Mouse (Mus musculus): Measurements from ENCODE around the gene Gm11541. TPM values are rescaled to one million over a fixed set of nuclear protein-coding genes. Genes with fewer than 3 reads are reported as not detected.
A peak's percentile ranks its signal among the peaks of the same experiment; 100 is the strongest.
"Not testable (repeated sequence)": the region's sequence is repeated elsewhere in the genome, so short reads cannot be mapped to it uniquely, and the experiment has no call there.

Gm11541 gene
- polyA plus RNA-seq, 1 experiment from 2014 or later = 0.69 TPM

GRCm38 (mm10) chr11:94652973-94653372, 51.3 kb downstream of the Gm11541 start:
- H3K4me3 ChIP-seq (ENCODE audit: low read depth, low read length) = no peak overlapping the region
- H3K27me3 ChIP-seq (replicated peaks; ENCODE audit: insufficient read depth, low read length) = no peaks in the 10 kb centered on the region
- ATAC-seq = no peak
- 0 out of 2 replicates have a peak, but pooled peaks cover 5% of the 10 kb centered on the region for H3K36me3 ChIP-seq (ENCODE audit: insufficient read depth, low read length)
- H3K27ac ChIP-seq (ENCODE audit: low read length) = no peak overlapping the region
- no peak for DNase-seq (ENCODE audit: low spot score)
- peaks cover 3% of the 10 kb centered on the region; the same call in 1 of the 2 replicates for H3K4me1 ChIP-seq (ENCODE audit: insufficient read depth, low read depth, low read length)
- no peaks in the 10 kb centered on the region for H3K9me3 ChIP-seq (ENCODE audit: low read length)
- TF ChIP-seq CTCF (IDR thresholded peaks at IDR 0.05) = no peak
- no peak for TF ChIP-seq EP300 (IDR thresholded peaks at IDR 0.05)
- peak overlapping the region; percentile 75; the same call in 1 of the 2 replicates for H3K4me2 ChIP-seq (replicated peaks; ENCODE audit: low read depth, low read length)
- no peak overlapping the region for H3K9ac ChIP-seq (replicated peaks; ENCODE audit: low read depth)
- WGBS = 44% methylated on average over 8 of the region's 8 CpGs

GRCm38 (mm10) chr11:94651241-94651640, 53.1 kb downstream of the Gm11541 start:
- not testable (repeated sequence) for H3K27ac ChIP-seq (ENCODE audit: low read length); H3K4me3 ChIP-seq (ENCODE audit: low read depth, low read length); DNase-seq (ENCODE audit: low spot score); H3K4me1 ChIP-seq (ENCODE audit: insufficient read depth, low read depth, low read length); H3K9me3 ChIP-seq (ENCODE audit: low read length); H3K27me3 ChIP-seq (replicated peaks; ENCODE audit: insufficient read depth, low read length); H3K36me3 ChIP-seq (ENCODE audit: insufficient read depth, low read length); H3K9ac ChIP-seq (replicated peaks; ENCODE audit: low read depth); ATAC-seq; H3K4me2 ChIP-seq (replicated peaks; ENCODE audit: low read depth, low read length)
- 94% methylated on average over 5 of the region's 7 CpGs for WGBS

GRCm38 (mm10) chr11:94646457-94646856, 57.8 kb downstream of the Gm11541 start:
- no peak for ATAC-seq
- 94% methylated on average over 4 of the region's 4 CpGs for WGBS
- peaks cover 27% of the 10 kb centered on the region for H3K36me3 ChIP-seq (ENCODE audit: insufficient read depth, low read length)
- H3K9me3 ChIP-seq (ENCODE audit: low read length) = no peaks in the 10 kb centered on the region
- H3K4me2 ChIP-seq (replicated peaks; ENCODE audit: low read depth, low read length) = no peak overlapping the region
- no peak overlapping the region for H3K27ac ChIP-seq (ENCODE audit: low read length)
- H3K27me3 ChIP-seq (replicated peaks; ENCODE audit: insufficient read depth, low read length) = no peaks in the 10 kb centered on the region
- H3K9ac ChIP-seq (replicated peaks; ENCODE audit: low read depth) = no peak overlapping the region
- TF ChIP-seq CTCF (IDR thresholded peaks at IDR 0.05) (no peak), EP300 (IDR thresholded peaks at IDR 0.05) (no peak)
- no peaks in the 10 kb centered on the region for H3K4me1 ChIP-seq (ENCODE audit: insufficient read depth, low read depth, low read length)
- H3K4me3 ChIP-seq (ENCODE audit: low read depth, low read length) = no peak overlapping the region
- DNase-seq (ENCODE audit: low spot score) = no peak

Other genes starting within 250 kb of the Gm11541 start
- 1.4 and 3.1 TPM in 2 replicates for gene Cacna1g, start 230.3 kb downstream of the Gm11541 start, polyA plus RNA-seq (2015; fragmentation: Nextera tagmentation; extraction: Ambion mirVana)
- gene Spata20, start 218.3 kb downstream of the Gm11541 start, polyA plus RNA-seq (2015; fragmentation: Nextera tagmentation; extraction: Ambion mirVana) = 0.14 TPM in 1 of 2 replicates, not detected in the other
- gene Epn3, start 204.5 kb downstream of the Gm11541 start, polyA plus RNA-seq (2015; fragmentation: Nextera tagmentation; extraction: Ambion mirVana) = 33.2 and 34.5 TPM in 2 replicates
- 3.1 and 4.7 TPM in 2 replicates for gene Mycbpap, start 182.8 kb downstream of the Gm11541 start, polyA plus RNA-seq (2015; fragmentation: Nextera tagmentation; extraction: Ambion mirVana)
- 1.6 and 2.3 TPM in 2 replicates for gene Rsad1, start 155.2 kb downstream of the Gm11541 start, polyA plus RNA-seq (2015; fragmentation: Nextera tagmentation; extraction: Ambion mirVana)
- 23.9 and 29.0 TPM in 2 replicates for gene Chad, start 139.5 kb downstream of the Gm11541 start, polyA plus RNA-seq (2015; fragmentation: Nextera tagmentation; extraction: Ambion mirVana)
- 3.2 and 3.4 TPM in 2 replicates for gene Acsf2, start 102.6 kb downstream of the Gm11541 start, polyA plus RNA-seq (2015; fragmentation: Nextera tagmentation; extraction: Ambion mirVana)
- 72.9 and 75.0 TPM in 2 replicates for gene Lrrc59, start 74.7 kb downstream of the Gm11541 start, polyA plus RNA-seq (2015; fragmentation: Nextera tagmentation; extraction: Ambion mirVana)
- 113 and 118 TPM in 2 replicates for gene Mrpl27, start 50.7 kb downstream of the Gm11541 start, polyA plus RNA-seq (2015; fragmentation: Nextera tagmentation; extraction: Ambion mirVana)
- 0.87 and 1.0 TPM in 2 replicates for gene Eme1, start 50.5 kb downstream of the Gm11541 start, polyA plus RNA-seq (2015; fragmentation: Nextera tagmentation; extraction: Ambion mirVana)
- gene Xylt2, start 27.0 kb downstream of the Gm11541 start, polyA plus RNA-seq (2015; fragmentation: Nextera tagmentation; extraction: Ambion mirVana) = 13.3 and 14.1 TPM in 2 replicates
- 0.17 and 0.38 TPM in 2 replicates for gene Cdc34b, start 37.3 kb upstream of the Gm11541 start, polyA plus RNA-seq (2015; fragmentation: Nextera tagmentation; extraction: Ambion mirVana)
- gene Tmem92, start 78.2 kb upstream of the Gm11541 start, polyA plus RNA-seq (2015; fragmentation: Nextera tagmentation; extraction: Ambion mirVana) = not detected in 2 replicates
- 464 and 478 TPM in 2 replicates for gene Col1a1, start 231.7 kb upstream of the Gm11541 start, polyA plus RNA-seq (2015; fragmentation: Nextera tagmentation; extraction: Ambion mirVana)

Measured in lung, postnatal 0 days (tissue).